Mouse (Mus musculus) midbrain, embryonic 13.5 days (tissue): ENCODE results near the gene Uevld. TPM values are rescaled to one million over a fixed set of nuclear protein-coding genes. Genes with fewer than 3 reads are reported as not detected.

Experiments used
- ATAC-seq: fragments of 200-750 bp; cut with Nextera tagmentation; 2 replicates; pipeline ENCODE4 v1.8.0; 2017; ENCODE audit warnings: mild to moderate bottlenecking, moderate TSS enrichment, moderate library complexity
- H3K27ac ChIP-seq: fragments of 300-500 bp; sonication (generic); 2 replicates; pipeline ENCODE4 v1.5.1; 2015; ENCODE audit warnings: inconsistent platforms, mild to moderate bottlenecking, moderate library complexity
- H3K27me3 ChIP-seq: fragments of 300-500 bp; sonication (generic); 2 replicates; pipeline ENCODE4 v1.6.1; 2015; ENCODE audit warnings: mild to moderate bottlenecking, inconsistent platforms
- H3K36me3 ChIP-seq: fragments of 300-500 bp; sonication (generic); 2 replicates; pipeline ENCODE4 v1.6.1; 2015; ENCODE audit warnings: mild to moderate bottlenecking, inconsistent platforms
- H3K4me1 ChIP-seq: fragments of 300-500 bp; sonication (generic); replicated peaks from 2 replicates; pipeline ENCODE4 v1.6.1; 2015; ENCODE audit warnings: inconsistent platforms
- H3K4me2 ChIP-seq: fragments of 300-500 bp; sonication (generic); replicated peaks from 2 replicates; pipeline ENCODE4 v1.6.1; 2015; ENCODE audit warnings: moderate library complexity, mild to moderate bottlenecking, inconsistent platforms
- H3K4me3 ChIP-seq: fragments of 300-500 bp; sonication (generic); replicated peaks from 2 replicates; pipeline ENCODE4 v1.5.1; 2015; ENCODE audit warnings: mild to moderate bottlenecking, inconsistent platforms
- H3K9ac ChIP-seq: fragments of 300-500 bp; sonication (generic); replicated peaks from 2 replicates; pipeline ENCODE4 v1.6.1; 2015; ENCODE audit warnings: mild to moderate bottlenecking, inconsistent platforms
- H3K9me3 ChIP-seq: fragments of 300-500 bp; sonication (generic); 2 replicates; pipeline ENCODE4 v1.6.1; 2016; ENCODE audit warnings: mild to moderate bottlenecking, inconsistent platforms
- WGBS: fragments of 180-500 bp; shearing (Covaris S2); methylation state at CpG from one replicate; pipeline ENCODE4 v1.1.7; 2015; 5-methylcytosine and 5-hydroxymethylcytosine counted together
- polyA plus RNA-seq: library from polyadenylated mRNA; unstranded; fragments of >200 nt; fragmentation: Nextera tagmentation; extraction: Ambion mirVana; gene quantifications from 2 replicates; pipeline ENCODE4 v1.2.1, GENCODE M21; 2015

Uevld gene
- 7.4 and 7.5 TPM in 2 replicates for polyA plus RNA-seq

GRCm38 (mm10) chr7:46957831-46958691 lies at the start of gene Uevld:
Gene Uevld, minus strand, starts transcription at chr7:46958527.
- Histone ChIP-seq H3K4me3 (peak within 1 kb of the TSS; percentile 68), H3K27ac (no peak within 1 kb of the TSS), H3K4me2 (peak within 1 kb of the TSS; percentile 84), H3K27me3 (peaks cover 9% of the 10 kb centered on the region), H3K36me3 (peaks cover 19% of the 10 kb centered on the region), H3K4me1 (peaks cover 13% of the 10 kb centered on the region), H3K9ac (peak within 1 kb of the TSS; percentile 79), H3K9me3 (no peaks in the 10 kb centered on the region)
- peak; percentile 93 for ATAC-seq
- WGBS: 2% methylated on average over 51 of the region's 51 CpGs

- H3K9me3 ChIP-seq: no peaks in the 10 kb centered on the region
- peaks cover 58% of the 10 kb centered on the region for H3K4me1 ChIP-seq
- peak overlapping the region; percentile 86 for H3K27ac ChIP-seq
- H3K9ac ChIP-seq: peak overlapping the region; percentile 78
- H3K27me3 ChIP-seq: no peaks in the 10 kb centered on the region
- H3K4me2 ChIP-seq: peak overlapping the region; percentile 91
- peak; percentile 64 for ATAC-seq
- WGBS: under 1% methylated on average over 25 of the region's 25 CpGs
- no peaks in the 10 kb centered on the region for H3K36me3 ChIP-seq
- H3K4me3 ChIP-seq: peak overlapping the region; percentile 75
These were observed 49.5 kb upstream of the Uevld start for GRCm38 (mm10) chr7:47007818-47008167.

- Histone ChIP-seq H3K36me3 (no peaks in the 10 kb centered on the region), H3K4me2 (peak overlapping the region; percentile 91), H3K27ac (peak overlapping the region; percentile 86), H3K4me1 (peaks cover 63% of the 10 kb centered on the region), H3K9me3 (no peaks in the 10 kb centered on the region), H3K9ac (peak overlapping the region; percentile 78), H3K27me3 (no peaks in the 10 kb centered on the region), H3K4me3 (peak overlapping the region; percentile 75)
- ATAC-seq: no peak
- WGBS: 21% methylated on average over 21 of the region's 21 CpGs
These were observed 48.9 kb upstream of the Uevld start for GRCm38 (mm10) chr7:47007109-47007780.

- Histone ChIP-seq H3K4me3 (no peak overlapping the region), H3K4me2 (no peak overlapping the region), H3K9me3 (no peaks in the 10 kb centered on the region), H3K36me3 (peaks cover 4% of the 10 kb centered on the region; the same call in 1 of the 2 replicates), H3K9ac (peak overlapping the region; percentile 8; the same call in 1 of the 2 replicates), H3K4me1 (peaks cover 65% of the 10 kb centered on the region), H3K27ac (peak overlapping the region; percentile 44; the same call in 1 of the 2 replicates), H3K27me3 (no peaks in the 10 kb centered on the region)
- 18% methylated on average over 3 of the region's 3 CpGs for WGBS
- ATAC-seq: no peak
These were observed 45.2 kb upstream of the Uevld start for GRCm38 (mm10) chr7:47003411-47004115.

GRCm38 (mm10) chr7:47001900-47002275 lies 43.6 kb upstream of the Uevld start:
- ATAC-seq: no peak
- WGBS: 49% methylated on average over 4 of the region's 4 CpGs
- peaks cover 21% of the 10 kb centered on the region for H3K36me3 ChIP-seq
- peaks cover 58% of the 10 kb centered on the region for H3K4me1 ChIP-seq
- no peaks in the 10 kb centered on the region for H3K27me3 ChIP-seq
- H3K27ac ChIP-seq: no peak overlapping the region
- H3K4me3 ChIP-seq: no peak overlapping the region
- H3K9ac ChIP-seq: peak overlapping the region; percentile 8; the same call in 1 of the 2 replicates
- no peak overlapping the region for H3K4me2 ChIP-seq
- no peaks in the 10 kb centered on the region for H3K9me3 ChIP-seq

- WGBS: 90% methylated on average over 5 of the region's 5 CpGs
- H3K27ac ChIP-seq: no peak overlapping the region
- peaks cover 53% of the 10 kb centered on the region for H3K4me1 ChIP-seq
- no peak overlapping the region for H3K4me3 ChIP-seq
- peaks cover 25% of the 10 kb centered on the region for H3K36me3 ChIP-seq
- H3K4me2 ChIP-seq: no peak overlapping the region
- H3K9me3 ChIP-seq: no peaks in the 10 kb centered on the region
- H3K9ac ChIP-seq: no peak overlapping the region
- no peak for ATAC-seq
- H3K27me3 ChIP-seq: no peaks in the 10 kb centered on the region
These were observed 43.0 kb upstream of the Uevld start for GRCm38 (mm10) chr7:47001125-47001899.

GRCm38 (mm10) chr7:47000644-47000983 lies 42.3 kb upstream of the Uevld start:
- Histone ChIP-seq H3K36me3 (peaks cover 32% of the 10 kb centered on the region), H3K4me1 (peaks cover 49% of the 10 kb centered on the region), H3K9ac (0 out of 2 replicates have a peak overlapping the region, but pooled peaks have one; percentile 10), H3K4me3 (no peak overlapping the region), H3K9me3 (no peaks in the 10 kb centered on the region), H3K4me2 (no peak overlapping the region), H3K27ac (peak overlapping the region; percentile 9; the same call in 1 of the 2 replicates), H3K27me3 (no peaks in the 10 kb centered on the region)
- WGBS: 46% methylated on average over 3 of the region's 3 CpGs
- peak; percentile 85 for ATAC-seq

GRCm38 (mm10) chr7:46999983-47000643 lies 41.8 kb upstream of the Uevld start:
- H3K4me3 ChIP-seq: no peak overlapping the region
- no peak for ATAC-seq
- H3K4me1 ChIP-seq: peaks cover 44% of the 10 kb centered on the region
- peaks cover 37% of the 10 kb centered on the region for H3K36me3 ChIP-seq
- WGBS: 80% methylated on average over 8 of the region's 8 CpGs
- 0 out of 2 replicates have a peak overlapping the region, but pooled peaks have one; percentile 10 for H3K9ac ChIP-seq
- no peak overlapping the region for H3K4me2 ChIP-seq
- H3K27me3 ChIP-seq: no peaks in the 10 kb centered on the region
- peak overlapping the region; percentile 9; the same call in 1 of the 2 replicates for H3K27ac ChIP-seq
- H3K9me3 ChIP-seq: no peaks in the 10 kb centered on the region

GRCm38 (mm10) chr7:46998942-46999341 lies 40.6 kb upstream of the Uevld start:
- Histone ChIP-seq H3K9ac (no peak overlapping the region), H3K4me1 (peaks cover 38% of the 10 kb centered on the region), H3K36me3 (peaks cover 49% of the 10 kb centered on the region), H3K27ac (no peak overlapping the region), H3K9me3 (no peaks in the 10 kb centered on the region), H3K27me3 (no peaks in the 10 kb centered on the region), H3K4me3 (no peak overlapping the region), H3K4me2 (no peak overlapping the region)
- 89% methylated on average over 2 of the region's 2 CpGs for WGBS
- ATAC-seq: no peak

- no peak overlapping the region for H3K27ac ChIP-seq
- H3K9me3 ChIP-seq: no peaks in the 10 kb centered on the region
- peaks cover 28% of the 10 kb centered on the region for H3K4me1 ChIP-seq
- no peaks in the 10 kb centered on the region for H3K27me3 ChIP-seq
- no peak for ATAC-seq
- no peak overlapping the region for H3K4me3 ChIP-seq
- peaks cover 58% of the 10 kb centered on the region for H3K36me3 ChIP-seq
- H3K9ac ChIP-seq: no peak overlapping the region
- H3K4me2 ChIP-seq: no peak overlapping the region
- WGBS: 89% methylated on average over 21 of the region's 21 CpGs
These were observed 39.5 kb upstream of the Uevld start for GRCm38 (mm10) chr7:46997644-46998395.
